Mouse (Mus musculus) testis, adult 2 months (tissue): ENCODE results near the gene Cwc22. TPM values are rescaled to one million over a fixed set of nuclear protein-coding genes. Genes with fewer than 3 reads are reported as not detected.

ENCODE experiments used
- H3K27ac ChIP-seq: fragments of 200-500 bp; 2 replicates; pipeline ENCODE4 v1.5.1; 2012; ENCODE audit warnings: low read depth, low read length; ENCODE audit not compliant: control insufficient read depth, insufficient read depth
- H3K27me3 ChIP-seq: fragments of 200-500 bp; 2 replicates; pipeline ENCODE4 v1.6.1; 2012; ENCODE audit warnings: mild to moderate bottlenecking, low read length, moderate library complexity; ENCODE audit not compliant: control insufficient read depth, insufficient read depth
- H3K36me3 ChIP-seq: fragments of 200-500 bp; 2 replicates; pipeline ENCODE4 v1.6.1; 2012; ENCODE audit warnings: mild to moderate bottlenecking, low read length; ENCODE audit not compliant: control insufficient read depth, insufficient read depth
- H3K4me1 ChIP-seq: fragments of 200-500 bp; 2 replicates; pipeline ENCODE4 v1.6.1; 2012; ENCODE audit warnings: low read length; ENCODE audit not compliant: control insufficient read depth, insufficient read depth
- H3K4me3 ChIP-seq: fragments of 200-500 bp; 2 replicates; pipeline ENCODE4 v1.5.1; 2012; ENCODE audit warnings: low read depth, mild to moderate bottlenecking, low read length, moderate library complexity, mixed read lengths; ENCODE audit not compliant: control insufficient read depth
- CTCF ChIP-seq: fragments of 200-500 bp; IDR thresholded peaks from 2 replicates; pipeline ENCODE4 v1.5.1; 2012; ENCODE audit warnings: low read depth, mild to moderate bottlenecking, inconsistent platforms, low read length, moderate library complexity; ENCODE audit not compliant: control insufficient read depth, insufficient read depth, insufficient replicate concordance
- POLR2A ChIP-seq: fragments of 200-500 bp; IDR thresholded peaks from 2 replicates; pipeline ENCODE4 v1.6.1; 2012; ENCODE audit warnings: low read depth, mild to moderate bottlenecking, inconsistent platforms, low read length, moderate library complexity; ENCODE audit not compliant: control insufficient read depth
- polyA plus RNA-seq: library from polyadenylated mRNA; depleted of rRNA; stranded (reverse); fragments of >200 nt; gene quantifications from 2 replicates; pipeline ENCODE4 v1.2.3, GENCODE M21; 2012

Gene Cwc22
- polyA plus RNA-seq, 1 experiment: 3.5 TPM

GRCm38 (mm10) chr2:77915187-77915586 lies 31.0 kb downstream of the Cwc22 start:
- no peaks in the 10 kb centered on the region for H3K36me3 ChIP-seq
- TF ChIP-seq CTCF (no peak), POLR2A (no peak)
- no peak overlapping the region for H3K27ac ChIP-seq

DNA sequence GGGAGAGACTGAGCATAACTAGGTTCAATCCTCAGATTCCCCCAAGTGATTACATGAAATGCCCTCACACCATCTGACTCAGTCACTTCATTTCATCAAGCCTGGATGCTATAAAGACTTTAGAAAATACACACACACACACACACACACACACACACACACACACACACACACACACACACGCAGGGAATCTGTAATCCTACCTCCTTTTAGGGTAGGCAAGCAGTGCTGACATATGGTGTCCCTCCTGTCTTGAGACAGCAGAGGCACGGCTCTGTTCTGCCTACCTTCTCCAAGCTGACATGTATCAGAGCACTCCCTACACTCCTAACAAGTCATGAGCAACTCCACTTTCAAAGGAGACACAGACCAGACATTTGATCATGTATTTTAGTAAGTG lies 32.5 kb downstream of the Cwc22 start:
- H3K4me1 ChIP-seq: no peaks in the 10 kb centered on the region
- no peaks in the 10 kb centered on the region for H3K36me3 ChIP-seq
- no peak overlapping the region for H3K27ac ChIP-seq
- no peaks in the 10 kb centered on the region for H3K27me3 ChIP-seq
- no peak for TF ChIP-seq CTCF
- TF ChIP-seq POLR2A: no peak
- no peak overlapping the region for H3K4me3 ChIP-seq

More at GRCm38 (mm10) chr2:77915187-77915586, 31.0 kb downstream of the Cwc22 start:
- no peaks in the 10 kb centered on the region for H3K27me3 ChIP-seq
- H3K4me1 ChIP-seq: no peaks in the 10 kb centered on the region
- H3K4me3 ChIP-seq: no peak overlapping the region

GRCm38 (mm10) chr2:77912197-77912596 lies 34.0 kb downstream of the Cwc22 start:
- no peaks in the 10 kb centered on the region for H3K27me3 ChIP-seq
- TF ChIP-seq POLR2A: no peak
- TF ChIP-seq CTCF: no peak
- no peaks in the 10 kb centered on the region for H3K36me3 ChIP-seq
- no peaks in the 10 kb centered on the region for H3K4me1 ChIP-seq
- H3K4me3 ChIP-seq: no peak overlapping the region
- H3K27ac ChIP-seq: no peak overlapping the region

- TF ChIP-seq POLR2A (no peak), CTCF (no peak)
Observed at GRCm38 (mm10) chr2:77911452-77911851, 34.7 kb downstream of the Cwc22 start.

DNA sequence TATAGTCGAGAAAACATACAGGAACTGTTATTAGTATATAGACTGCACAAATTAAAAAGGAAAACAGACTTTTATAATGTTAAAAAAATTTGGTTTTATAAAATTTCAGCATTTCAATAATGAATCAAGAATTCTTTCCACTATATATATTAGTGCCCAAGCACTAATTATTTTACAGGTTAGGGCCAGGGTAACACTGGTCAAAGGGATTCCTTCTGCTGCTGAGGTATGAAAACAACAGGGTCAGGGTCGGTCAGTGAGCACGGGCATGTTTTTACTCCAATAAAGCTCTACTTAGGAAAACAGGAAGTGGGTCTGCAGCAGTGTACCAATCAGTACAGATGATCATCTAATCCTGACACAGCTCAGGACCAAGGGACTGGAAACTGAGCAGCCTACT lies 36.0 kb downstream of the Cwc22 start:
- no peak overlapping the region for H3K4me3 ChIP-seq
- no peaks in the 10 kb centered on the region for H3K27me3 ChIP-seq
- no peaks in the 10 kb centered on the region for H3K4me1 ChIP-seq
- no peak for TF ChIP-seq CTCF
- TF ChIP-seq POLR2A: no peak
- no peak overlapping the region for H3K27ac ChIP-seq
- no peaks in the 10 kb centered on the region for H3K36me3 ChIP-seq

More at GRCm38 (mm10) chr2:77911452-77911851, 34.7 kb downstream of the Cwc22 start:
- Histone ChIP-seq H3K27ac (no peak overlapping the region), H3K36me3 (no peaks in the 10 kb centered on the region), H3K27me3 (no peaks in the 10 kb centered on the region), H3K4me1 (no peaks in the 10 kb centered on the region), H3K4me3 (no peak overlapping the region)

- peaks cover 2% of the 10 kb centered on the region; the same call in 1 of the 2 replicates for H3K36me3 ChIP-seq
- TF ChIP-seq POLR2A (no peak), CTCF (no peak)
Observed at GRCm38 (mm10) chr2:77907164-77907563, 39.0 kb downstream of the Cwc22 start.

GRCm38 (mm10) chr2:77905023-77905422 lies 41.2 kb downstream of the Cwc22 start:
- H3K27me3 ChIP-seq: no peaks in the 10 kb centered on the region
- H3K4me1 ChIP-seq: no peaks in the 10 kb centered on the region
- peaks cover 2% of the 10 kb centered on the region; the same call in 1 of the 2 replicates for H3K36me3 ChIP-seq
- TF ChIP-seq POLR2A (no peak), CTCF (no peak)
- H3K4me3 ChIP-seq: no peak overlapping the region
- no peak overlapping the region for H3K27ac ChIP-seq

More at GRCm38 (mm10) chr2:77907164-77907563, 39.0 kb downstream of the Cwc22 start:
- Histone ChIP-seq H3K4me3 (no peak overlapping the region), H3K27me3 (no peaks in the 10 kb centered on the region), H3K27ac (no peak overlapping the region), H3K4me1 (no peaks in the 10 kb centered on the region)

DNA sequence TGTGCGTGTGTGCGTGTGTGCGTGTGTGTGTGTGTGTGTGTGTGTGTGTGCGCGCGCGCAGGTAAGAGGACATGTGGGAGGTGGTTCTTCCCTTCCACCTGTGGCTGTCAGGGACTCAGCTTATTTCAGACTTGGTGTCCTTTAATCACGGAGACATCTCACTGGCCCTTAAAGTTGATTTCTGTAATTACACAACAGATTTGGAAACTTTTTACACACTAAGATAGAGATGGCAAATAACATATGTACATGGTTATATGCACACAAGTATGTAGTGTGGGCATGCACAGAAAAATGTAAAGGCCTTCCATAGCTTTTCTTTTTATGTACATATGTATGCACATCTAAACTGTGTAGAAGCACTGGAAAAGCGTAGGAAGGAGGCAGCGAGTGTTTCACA lies 41.7 kb downstream of the Cwc22 start:
- no peak overlapping the region for H3K27ac ChIP-seq
- peaks cover 2% of the 10 kb centered on the region; the same call in 1 of the 2 replicates for H3K36me3 ChIP-seq
- H3K27me3 ChIP-seq: no peaks in the 10 kb centered on the region
- TF ChIP-seq CTCF: no peak
- no peak for TF ChIP-seq POLR2A
- H3K4me1 ChIP-seq: no peaks in the 10 kb centered on the region
- H3K4me3 ChIP-seq: no peak overlapping the region
